In genomic region chr2:132646856-132647745, GRCm38 (mm10) we compare ENCODE assay signal across 20 mouse cellular contexts. TPM values are rescaled to one million over a fixed set of nuclear protein-coding genes. Genes with fewer than 3 reads are reported as not detected.
DNase-seq lines count a peak whose midpoint lies in the region; ATAC-seq and TF ChIP-seq lines count a peak whose summit lies in the region.
"Had no signal": no experiment of that assay in that cellular context is flagged by ENCODE, and none has a peak within 500 bp of the region (broad histone marks: within the 10 kb centered on the region; RNA-seq: fewer than 3 reads in every experiment).

No protein-coding gene starts in this region.

- no peak for ATAC-seq in hindbrain, embryonic 11.5 days (ENCODE audit: low FRiP score)
- ATAC-seq: forebrain, embryonic 16.5 days; hindbrain, embryonic 16.5 days; intestine, embryonic 15.5 days; midbrain, embryonic 16.5 days had no signal

- H3K4me1 ChIP-seq in ES-E14 (ENCODE audit: control insufficient read depth in 2 of 2, insufficient read depth in 2 of 2, low read length in 2 of 2, poor library complexity in 1 of 2): peaks cover 0 to 10% of the 10 kb centered on the region in 2 experiments
- no peaks in the 10 kb centered on the region for H3K4me1 ChIP-seq in hindbrain, embryonic 11.5 days (replicated peaks; ENCODE audit: control insufficient read depth, insufficient read depth, low read length)
- H3K4me1 ChIP-seq: forebrain, embryonic 10.5 days; heart, embryonic 15.5 days; intestine, embryonic 15.5 days; lung, embryonic 15.5 days had no signal

- H3K9me3 ChIP-seq in ES-E14 (ENCODE audit: control insufficient read depth, insufficient read depth, low read depth, low read length): no peaks in the 10 kb centered on the region
- H3K9me3 ChIP-seq in hindbrain, embryonic 11.5 days (ENCODE audit: control insufficient read depth, low read length): no peaks in the 10 kb centered on the region
- H3K9me3 ChIP-seq: forebrain, embryonic 10.5 days; heart, embryonic 15.5 days; intestine, embryonic 15.5 days; limb, embryonic 10.5 days; liver, embryonic 15.5 days; lung, embryonic 15.5 days had no signal

- H3K27me3 ChIP-seq in hindbrain, embryonic 11.5 days (ENCODE audit: control insufficient read depth, insufficient read depth, low read length): no peaks in the 10 kb centered on the region
- H3K27me3 ChIP-seq: heart, embryonic 15.5 days; intestine, embryonic 15.5 days; liver, embryonic 15.5 days; lung, embryonic 15.5 days had no signal

- no peak overlapping the region for H3K4me2 ChIP-seq in hindbrain, embryonic 11.5 days (replicated peaks; ENCODE audit: low read depth, low read length)
- H3K4me2 ChIP-seq: heart, embryonic 15.5 days; intestine, embryonic 15.5 days; liver, embryonic 15.5 days; lung, embryonic 15.5 days had no signal

- peak; percentile 13 for DNase-seq in kidney, adult 9 months
- no peak for DNase-seq in kidney, adult 18-20 months
- peak; percentile 26 for DNase-seq in ES-E14 (ENCODE audit: low read depth, low spot score)
- DNase-seq in embryo, embryonic 10.5 days (ENCODE audit: low spot score): peak; percentile 40
- DNase-seq in kidney, postnatal 36 days: peak; percentile 9
- DNase-seq in lung, postnatal 14 days: no peak
- DNase-seq in hindbrain, embryonic 11.5 days (ENCODE audit: low spot score): no peak
- DNase-seq: cerebellum, adult 18-20 months; cerebellum, postnatal 14 days; liver; lung, postnatal 4 days had no signal

- H3K4me3 ChIP-seq in ES-E14 (ENCODE audit: insufficient read depth in 1 of 2, low read depth in 1 of 2, low read length in 2 of 2, poor library complexity in 1 of 2, severe bottlenecking in 1 of 2): peak overlapping the region in 1 of 2 experiments; percentile 16; a peak in 1 of 4 replicates
- no peak overlapping the region for H3K4me3 ChIP-seq in hindbrain, embryonic 11.5 days (ENCODE audit: low read depth, low read length)
- H3K4me3 ChIP-seq: forebrain, embryonic 10.5 days; heart, embryonic 15.5 days; intestine, embryonic 15.5 days; limb, embryonic 10.5 days; liver, embryonic 15.5 days; lung, embryonic 15.5 days had no signal

- H3K27ac ChIP-seq in ES-E14 (ENCODE audit: insufficient read depth, low read depth, low read length, poor library complexity, severe bottlenecking): no peak overlapping the region
- H3K27ac ChIP-seq in hindbrain, embryonic 11.5 days (ENCODE audit: low read depth, low read length): no peak overlapping the region
- H3K27ac ChIP-seq: forebrain, embryonic 10.5 days; heart, embryonic 15.5 days; intestine, embryonic 15.5 days; limb, embryonic 10.5 days; liver, embryonic 15.5 days; lung, embryonic 15.5 days had no signal

- H3K9ac ChIP-seq in ES-E14 (ENCODE audit: insufficient read depth, low read depth, low read length, poor library complexity, severe bottlenecking): no peak overlapping the region
- H3K9ac ChIP-seq in hindbrain, embryonic 11.5 days (ENCODE audit: low read depth, low read length): no peak overlapping the region
- H3K9ac ChIP-seq: heart, embryonic 15.5 days; intestine, embryonic 15.5 days; liver, embryonic 15.5 days; lung, embryonic 15.5 days had no signal

- in situ Hi-C loops in ES-E14 (cut with MboI; ENCODE audit: low sequenced_read_pairs in 2 of 2, unreplicated experiment in 2 of 2): no loop called here

- H3K36me3 ChIP-seq in ES-E14 (ENCODE audit: control insufficient read depth, insufficient read depth, low read length, poor library complexity, severe bottlenecking): no peaks in the 10 kb centered on the region
- H3K36me3 ChIP-seq in hindbrain, embryonic 11.5 days (ENCODE audit: control insufficient read depth, insufficient read depth, low read length): no peaks in the 10 kb centered on the region
- H3K36me3 ChIP-seq: forebrain, embryonic 10.5 days; heart, embryonic 15.5 days; intestine, embryonic 15.5 days; limb, embryonic 10.5 days; liver, embryonic 15.5 days; lung, embryonic 15.5 days had no signal

- WGBS in hindbrain, embryonic 11.5 days: 62% methylated on average over 17 of the region's 17 CpGs

TF ChIP-seq in ES-E14, 5 proteins besides CTCF, POLR2A, EP300 and RAD21:
- TF ChIP-seq ZNF384 (IDR thresholded peaks at IDR 0.05; ENCODE audit: low read depth, low read length): no peak
- TF ChIP-seq CHD2 (IDR thresholded peaks at IDR 0.05; ENCODE audit: low read depth, low read length): no peak
- TF ChIP-seq MAFK (IDR thresholded peaks at IDR 0.05; ENCODE audit: insufficient read depth, low read depth, low read length): no peak
- TF ChIP-seq ZC3H11A (IDR thresholded peaks at IDR 0.05; ENCODE audit: borderline replicate concordance, low read depth, low read length): no peak
- no peak for TF ChIP-seq HCFC1 (IDR thresholded peaks at IDR 0.05; ENCODE audit: borderline replicate concordance, insufficient read depth, low read length)

RNA-seq across cellular contexts. Expression of gene Shld1, which starts 39.6 kb away (rescaled TPM):
- 8.9 and 9.2 TPM in 2 replicates for total RNA-seq in ES-E14 (2012; rRNA removed)
- polyA plus RNA-seq in hindbrain, embryonic 11.5 days (2014; fragmentation: Nextera tagmentation; extraction: Ambion mirVana): 18.0 and 20.0 TPM in 2 replicates

RNA-seq across cellular contexts. Expression of gene Gpcpd1, which starts 59.6 kb away (rescaled TPM):
- total RNA-seq in ES-E14 (2012; rRNA removed): 8.4 and 14.5 TPM in 2 replicates
- polyA plus RNA-seq in hindbrain, embryonic 11.5 days (2014; fragmentation: Nextera tagmentation; extraction: Ambion mirVana): 48.5 and 52.1 TPM in 2 replicates

Comparison
In these comparisons a context has a peak if more than half of its experiments do, and no peak if none do; other contexts are left out.
1. DNase-seq: peak in kidney, adult 9 months (single experiment), ES-E14 (single experiment), embryo, embryonic 10.5 days (single experiment) and kidney, postnatal 36 days (2 of 2); none in kidney, adult 18-20 months (single experiment), lung, postnatal 14 days (single experiment) and hindbrain, embryonic 11.5 days (single experiment).